Mouse (Mus musculus): ENCODE measurements around the gene Cirbp.

DNA sequence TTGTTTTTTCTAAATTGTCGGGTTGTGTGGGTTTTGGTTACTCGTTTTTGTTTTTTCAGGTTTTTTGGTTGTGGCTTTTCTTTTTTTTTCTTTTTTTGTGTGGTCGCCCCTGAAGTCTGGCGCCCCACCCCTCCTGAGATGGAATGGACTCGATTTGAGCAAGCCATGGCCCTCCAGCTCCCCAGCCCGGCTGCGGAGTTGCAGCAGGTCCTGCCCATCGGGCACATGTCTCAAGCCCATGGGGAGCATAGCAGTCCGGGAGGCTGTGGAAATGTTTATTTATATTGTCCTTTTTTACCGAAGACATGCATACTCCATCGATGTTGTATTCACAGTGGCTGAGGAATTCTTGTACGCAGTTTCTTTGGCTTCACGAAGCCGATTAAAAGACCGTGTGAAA lies 5.5 kb downstream of the Cirbp start:
- no peak for TF ChIP-seq CTCF (IDR thresholded peaks at IDR 0.05; ENCODE audit: insufficient read depth, low read length)
- no peak for TF ChIP-seq POLR2A (IDR thresholded peaks at IDR 0.05; ENCODE audit: borderline replicate concordance, extremely low read depth, low read depth, low read length)
